Comparison of ENCODE assay signal across 28 mouse cellular contexts in genomic region chr15:50304085-50304484, GRCm38 (mm10).
DNase-seq lines count a peak whose midpoint lies in the region; ATAC-seq and TF ChIP-seq lines count a peak whose summit lies in the region.
"Had no signal": no experiment of that assay in that cellular context is flagged by ENCODE, and none has a peak within 500 bp of the region (broad histone marks: within the 10 kb centered on the region; RNA-seq: fewer than 3 reads in every experiment).

No protein-coding gene starts in this region.

- H3K4me1 ChIP-seq in forebrain, embryonic 14.5 days (ENCODE audit: control insufficient read depth, insufficient read depth, low read length), result no peaks in the 10 kb centered on the region
- H3K4me1 ChIP-seq in forebrain, embryonic 10.5 days, result no peaks in the 10 kb centered on the region
- H3K4me1 ChIP-seq: embryonic facial prominence, embryonic 12.5 days; hindbrain, embryonic 12.5 days; limb, embryonic 13.5 days; lung, embryonic 15.5 days; midbrain, embryonic 10.5 days had no signal

- intact Hi-C loops in left cerebral cortex, postnatal 4 days (cut with DNase I), result no loop called here
- intact Hi-C loops in left cerebral cortex, postnatal 36 days (cut with DNase I), result no loop called here

- H3K27me3 ChIP-seq in forebrain, embryonic 14.5 days (replicated peaks; ENCODE audit: control insufficient read depth, insufficient read depth, low read length), result no peaks in the 10 kb centered on the region
- H3K27me3 ChIP-seq in forebrain, embryonic 10.5 days (ENCODE audit: poor library complexity, severe bottlenecking), result no peaks in the 10 kb centered on the region
- H3K27me3 ChIP-seq: embryonic facial prominence, embryonic 12.5 days; hindbrain, embryonic 12.5 days; limb, embryonic 13.5 days; lung, embryonic 15.5 days had no signal

- peak; percentile 16 for DNase-seq in forebrain, embryonic 14.5 days (ENCODE audit: low spot score)
- no peak for DNase-seq in forebrain, embryonic 10.5 days (ENCODE audit: extremely low spot score, low spot score)
- DNase-seq in left cerebral cortex, postnatal 4 days, result peak; percentile 11
- no peak for DNase-seq in left cerebral cortex, postnatal 36 days (ENCODE audit: low spot score in 2 of 2)
- DNase-seq in lung, postnatal 36 days, result peak; percentile 4
- DNase-seq in lung, postnatal 4 days, result no peak
- DNase-seq in brain, embryonic 14.5 days (ENCODE audit: low read depth), result peak; percentile 45
- DNase-seq: adrenal gland, postnatal 14 days; cerebellum, adult 11-12 months; cerebellum, postnatal 36 days; gastrocnemius, adult 2 months; gastrocnemius, postnatal 36 days; heart, adult 18-20 months; heart, postnatal 36 days; kidney, adult 9 months; kidney, postnatal 10 days; layer of hippocampus, adult 9-11 months; thymus, adult 2 months; thymus, postnatal 36 days had no signal

- no peak overlapping the region for H3K4me2 ChIP-seq in forebrain, embryonic 14.5 days (ENCODE audit: low read length)
- H3K4me2 ChIP-seq: embryonic facial prominence, embryonic 12.5 days; heart, embryonic 11.5 days; hindbrain, embryonic 12.5 days; limb, embryonic 13.5 days; lung, embryonic 15.5 days had no signal

- H3K4me3 ChIP-seq in forebrain, embryonic 14.5 days (ENCODE audit: low read depth, low read length), result no peak overlapping the region
- no peak overlapping the region for H3K4me3 ChIP-seq in forebrain, embryonic 10.5 days
- H3K4me3 ChIP-seq: embryonic facial prominence, embryonic 12.5 days; gastrocnemius, adult 2 months; hindbrain, embryonic 12.5 days; limb, embryonic 13.5 days; lung, embryonic 15.5 days; midbrain, embryonic 10.5 days had no signal

- H3K9me3 ChIP-seq in forebrain, embryonic 14.5 days (replicated peaks; ENCODE audit: control insufficient read depth, low read length), result no peaks in the 10 kb centered on the region
- no peaks in the 10 kb centered on the region for H3K9me3 ChIP-seq in forebrain, embryonic 10.5 days
- H3K9me3 ChIP-seq: embryonic facial prominence, embryonic 12.5 days; hindbrain, embryonic 12.5 days; limb, embryonic 13.5 days; lung, embryonic 15.5 days; midbrain, embryonic 10.5 days had no signal

- H3K9ac ChIP-seq in forebrain, embryonic 14.5 days (ENCODE audit: low read length), result no peak overlapping the region
- H3K9ac ChIP-seq: embryonic facial prominence, embryonic 12.5 days; hindbrain, embryonic 12.5 days; limb, embryonic 13.5 days; liver, embryonic 14.5 days; lung, embryonic 15.5 days had no signal

- no peak for TF ChIP-seq POLR2A in brain, embryonic 14.5 days (IDR thresholded peaks at IDR 0.05; ENCODE audit: borderline replicate concordance, extremely low read depth, insufficient read depth, insufficient read length, poor library complexity, severe bottlenecking)

- H3K36me3 ChIP-seq in forebrain, embryonic 14.5 days (ENCODE audit: control insufficient read depth, insufficient read depth, low read length), result no peaks in the 10 kb centered on the region
- no peaks in the 10 kb centered on the region for H3K36me3 ChIP-seq in forebrain, embryonic 10.5 days (replicated peaks)
- H3K36me3 ChIP-seq: embryonic facial prominence, embryonic 12.5 days; hindbrain, embryonic 12.5 days; limb, embryonic 13.5 days; lung, embryonic 15.5 days; midbrain, embryonic 10.5 days had no signal

- WGBS in forebrain, embryonic 14.5 days, result 76% methylated on average over 4 of the region's 4 CpGs
- 95% methylated on average over 4 of the region's 4 CpGs for WGBS in forebrain, embryonic 10.5 days

- H3K27ac ChIP-seq in forebrain, embryonic 14.5 days (ENCODE audit: low read depth, low read length), result no peak overlapping the region
- no peak overlapping the region for H3K27ac ChIP-seq in forebrain, embryonic 10.5 days
- H3K27ac ChIP-seq: embryonic facial prominence, embryonic 12.5 days; gastrocnemius, adult 2 months; hindbrain, embryonic 12.5 days; limb, embryonic 13.5 days; liver, embryonic 14.5 days; lung, embryonic 15.5 days; midbrain, embryonic 10.5 days had no signal

- ATAC-seq in forebrain, embryonic 14.5 days, result no peak
- ATAC-seq: CD4-positive, CD25-positive, alpha-beta regulatory T cell, adult 4 months; intestine, postnatal 0 days had no signal

- TF ChIP-seq CTCF in brain, embryonic 14.5 days (IDR thresholded peaks at IDR 0.05; ENCODE audit: borderline replicate concordance, extremely low read depth, insufficient read depth, insufficient read length), result no peak

Comparison
In these comparisons a context has a peak if more than half of its experiments do, and no peak if none do; other contexts are left out.
1. DNase-seq: peak in forebrain, embryonic 14.5 days (single experiment), left cerebral cortex, postnatal 4 days (single experiment), lung, postnatal 36 days (single experiment) and brain, embryonic 14.5 days (single experiment); none in forebrain, embryonic 10.5 days (single experiment), left cerebral cortex, postnatal 36 days (0 of 2) and lung, postnatal 4 days (0 of 2).